Mouse (Mus musculus) B cell, adult 2 months (primary cell): Measurements from ENCODE around the gene Fabp6.

Experiments
- DNase-seq, 2 experiments: peaks; one replicate each; pipeline ENCODE4 v3.0.0; 2022

Gene Fabp6

GRCm38 (mm10) chr11:43586324-43587090 is 14.8 kb downstream of the Fabp6 start, which contains the start of gene 4933415A04Rik:
TSS of gene 4933415A04Rik (plus strand) at chr11:43587040.
- peak; percentile 66 to 72 for DNase-seq

GRCm38 (mm10) chr11:43585211-43586005 is 15.9 kb downstream of the Fabp6 start:
- no peak for DNase-seq

GRCm38 (mm10) chr11:43577713-43578478 is 23.4 kb downstream of the Fabp6 start:
- no peak for DNase-seq

GRCm38 (mm10) chr11:43575376-43576151 is 25.8 kb downstream of the Fabp6 start:
- no peak for DNase-seq

GRCm38 (mm10) chr11:43575061-43575375 is 26.3 kb downstream of the Fabp6 start:
- DNase-seq: no peak

GRCm38 (mm10) chr11:43569595-43569994 is 31.7 kb downstream of the Fabp6 start:
- no peak for DNase-seq

GRCm38 (mm10) chr11:43569188-43569587 is 32.2 kb downstream of the Fabp6 start:
- no peak for DNase-seq

GRCm38 (mm10) chr11:43568263-43568662 is 33.1 kb downstream of the Fabp6 start:
- DNase-seq: peak; percentile 50 to 64

- DNase-seq: no peak
Observed at GRCm38 (mm10) chr11:43566696-43567095, 34.6 kb downstream of the Fabp6 start.

GRCm38 (mm10) chr11:43565852-43566251 is 35.5 kb downstream of the Fabp6 start:
- no peak for DNase-seq

- DNase-seq: no peak
Observed at GRCm38 (mm10) chr11:43565414-43565813, 35.9 kb downstream of the Fabp6 start.

GRCm38 (mm10) chr11:43563654-43564244 is 37.6 kb downstream of the Fabp6 start:
- DNase-seq: no peak

- DNase-seq: no peak
Observed at GRCm38 (mm10) chr11:43559515-43560292, 41.6 kb downstream of the Fabp6 start.

- no peak for DNase-seq
Observed at GRCm38 (mm10) chr11:43556538-43556937, 44.8 kb downstream of the Fabp6 start.

GRCm38 (mm10) chr11:43552675-43553074 is 48.7 kb downstream of the Fabp6 start:
- DNase-seq: no peak

- DNase-seq: no peak
Observed at GRCm38 (mm10) chr11:43551756-43552155, 49.6 kb downstream of the Fabp6 start.

GRCm38 (mm10) chr11:43549701-43550100 is 51.6 kb downstream of the Fabp6 start:
- DNase-seq: no peak

- DNase-seq: no peak
Observed at GRCm38 (mm10) chr11:43548657-43549435, 52.5 kb downstream of the Fabp6 start.

- DNase-seq: no peak
Observed at GRCm38 (mm10) chr11:43548148-43548547, 53.2 kb downstream of the Fabp6 start.

- DNase-seq: no peak
Observed at GRCm38 (mm10) chr11:43546678-43547077, 54.7 kb downstream of the Fabp6 start.
